Mouse (Mus musculus): ENCODE data around the gene Btbd2. TPM values are rescaled to one million over a fixed set of nuclear protein-coding genes. Genes with fewer than 3 reads are reported as not detected.

Btbd2 gene
- polyA plus RNA-seq, 1 experiment from 2014 or later, result 23.5 TPM

- peak; percentile 60 for ATAC-seq
- Histone ChIP-seq H3K4me1 (replicated peaks; ENCODE audit: control insufficient read depth, insufficient read depth, low read length) (peaks cover 25% of the 10 kb centered on the region), H3K4me2 (replicated peaks; ENCODE audit: low read depth) (peak within 1 kb of the TSS; percentile 66), H3K27me3 (replicated peaks; ENCODE audit: control insufficient read depth, insufficient read depth, low read length) (no peaks in the 10 kb centered on the region), H3K9me3 (ENCODE audit: control insufficient read depth) (no peaks in the 10 kb centered on the region), H3K9ac (ENCODE audit: low read depth, low read length) (peak within 1 kb of the TSS; percentile 47), H3K36me3 (ENCODE audit: control insufficient read depth, insufficient read depth) (no peaks in the 10 kb centered on the region), H3K4me3 (ENCODE audit: low read depth, low read length) (peak within 1 kb of the TSS; percentile 80), H3K27ac (ENCODE audit: low read depth, low read length) (peak within 1 kb of the TSS; percentile 96)
- WGBS, result 4% methylated on average over 8 of the region's 8 CpGs
- no peak for TF ChIP-seq CTCF (IDR thresholded peaks at IDR 0.05; ENCODE audit: low read depth)
Measured at GRCm38 (mm10) chr10:80677942-80678436, 21.1 kb upstream of the Btbd2 start, which contains the start of gene Mknk2. Mknk2 (minus strand) TSS chr10:80678112.

DNA sequence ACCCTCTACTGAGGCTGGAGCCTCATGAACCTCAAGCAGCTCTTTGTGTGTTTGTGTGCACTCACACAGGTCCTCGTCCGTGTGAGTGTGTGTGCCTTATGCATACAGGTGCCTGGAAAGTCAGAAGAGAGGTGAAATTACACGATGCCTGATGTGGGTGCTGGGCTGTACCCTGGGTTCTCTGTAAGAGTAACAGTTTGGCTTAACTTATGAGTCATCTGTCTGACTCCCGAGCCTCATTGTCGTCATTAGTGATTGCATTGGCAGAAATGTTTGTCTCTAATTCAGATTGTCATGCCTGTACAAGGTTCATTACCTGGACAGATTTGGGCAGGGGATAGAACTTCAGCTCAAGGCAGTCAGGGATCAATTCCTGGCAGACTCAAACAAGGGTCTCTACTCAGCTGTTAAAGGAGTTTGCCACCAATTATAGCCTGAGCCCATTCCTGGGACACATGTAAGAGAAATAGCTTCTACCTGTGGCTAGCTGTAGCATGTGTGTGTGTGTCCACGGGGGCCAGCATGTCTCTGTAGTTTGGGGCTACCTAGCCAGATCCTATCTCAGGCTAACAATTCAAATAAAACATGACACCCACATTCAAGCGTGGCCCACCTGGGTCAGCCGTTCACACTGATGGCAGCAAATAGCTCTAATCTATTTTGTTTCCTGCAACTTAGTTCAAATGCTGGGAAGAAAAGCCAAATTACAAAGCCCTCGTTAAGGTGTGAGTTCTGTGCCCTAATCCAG lies 20.4 kb upstream of the Btbd2 start:
- 0 out of 2 replicates have a peak, but pooled peaks cover 5% of the 10 kb centered on the region for H3K36me3 ChIP-seq (ENCODE audit: control insufficient read depth, insufficient read depth)
- no peaks in the 10 kb centered on the region for H3K9me3 ChIP-seq (ENCODE audit: control insufficient read depth)
- H3K4me3 ChIP-seq (ENCODE audit: low read depth, low read length), result peak overlapping the region; percentile 80
- peak overlapping the region; percentile 47 for H3K9ac ChIP-seq (ENCODE audit: low read depth, low read length)
- H3K27me3 ChIP-seq (replicated peaks; ENCODE audit: control insufficient read depth, insufficient read depth, low read length), result no peaks in the 10 kb centered on the region
- no peak for ATAC-seq
- peaks cover 25% of the 10 kb centered on the region for H3K4me1 ChIP-seq (replicated peaks; ENCODE audit: control insufficient read depth, insufficient read depth, low read length)
- peak overlapping the region; percentile 66 for H3K4me2 ChIP-seq (replicated peaks; ENCODE audit: low read depth)
- no peak for TF ChIP-seq CTCF (IDR thresholded peaks at IDR 0.05; ENCODE audit: low read depth)
- 17% methylated on average over 9 of the region's 9 CpGs for WGBS
- H3K27ac ChIP-seq (ENCODE audit: low read depth, low read length), result peak overlapping the region; percentile 96

DNA sequence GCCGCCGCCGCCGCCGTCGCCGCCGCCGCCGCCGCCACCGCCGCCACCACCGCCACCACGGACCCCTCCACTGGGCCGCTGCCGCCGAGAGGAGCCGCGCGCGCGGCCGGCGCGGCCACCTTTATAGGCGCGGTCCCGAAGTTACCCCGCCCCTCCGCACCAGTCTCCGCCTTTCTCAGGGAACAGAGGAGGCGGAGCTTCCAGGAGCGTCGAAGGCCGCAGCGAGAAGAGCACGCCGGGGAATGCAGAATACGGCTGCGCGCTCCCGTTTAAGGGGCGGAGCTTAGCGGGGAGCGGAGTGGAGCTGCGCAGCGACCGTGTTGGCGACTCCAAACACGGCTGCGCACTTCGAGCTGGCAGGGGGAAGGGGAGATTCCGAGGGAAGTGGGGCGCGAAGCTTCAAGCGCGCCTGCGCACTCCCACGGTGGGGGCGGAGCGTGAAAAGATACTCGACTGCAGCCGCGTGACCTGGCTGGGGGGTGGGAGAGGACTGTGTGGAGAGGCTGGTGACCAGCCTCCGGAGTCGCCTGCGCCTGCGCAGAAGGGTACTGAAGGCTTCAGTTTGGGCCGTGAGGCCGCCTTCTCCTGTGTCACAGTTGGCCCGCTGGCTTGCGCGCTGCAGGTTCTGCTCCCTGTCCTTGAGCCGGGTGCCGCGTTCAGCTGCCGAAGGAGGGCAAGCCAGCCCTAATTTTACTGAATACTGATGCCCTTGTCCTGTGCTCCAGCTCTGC lies 19.5 kb upstream of the Btbd2 start:
- under 1% methylated on average over 71 of the region's 78 CpGs for WGBS
- Histone ChIP-seq H3K4me1 (replicated peaks; ENCODE audit: control insufficient read depth, insufficient read depth, low read length) (peaks cover 25% of the 10 kb centered on the region), H3K4me2 (replicated peaks; ENCODE audit: low read depth) (peak overlapping the region; percentile 91), H3K9me3 (ENCODE audit: control insufficient read depth) (no peaks in the 10 kb centered on the region), H3K9ac (ENCODE audit: low read depth, low read length) (peak overlapping the region; percentile 89), H3K27me3 (replicated peaks; ENCODE audit: control insufficient read depth, insufficient read depth, low read length) (no peaks in the 10 kb centered on the region), H3K4me3 (ENCODE audit: low read depth, low read length) (peak overlapping the region; percentile 80), H3K27ac (ENCODE audit: low read depth, low read length) (peak overlapping the region; percentile 96), H3K36me3 (ENCODE audit: control insufficient read depth, insufficient read depth) (peaks cover 14% of the 10 kb centered on the region)
- no peak for TF ChIP-seq CTCF (IDR thresholded peaks at IDR 0.05; ENCODE audit: low read depth)
- peak; percentile 89 for ATAC-seq

- WGBS, result 0% methylated on average over 50 of the region's 54 CpGs
- H3K9me3 ChIP-seq (ENCODE audit: control insufficient read depth), result no peaks in the 10 kb centered on the region
- no peaks in the 10 kb centered on the region for H3K27me3 ChIP-seq (replicated peaks; ENCODE audit: control insufficient read depth, insufficient read depth, low read length)
- ATAC-seq, result peak; percentile 3; the same call in 1 of the 2 replicates
- peaks cover 22% of the 10 kb centered on the region for H3K36me3 ChIP-seq (ENCODE audit: control insufficient read depth, insufficient read depth)
- peak overlapping the region; percentile 79 for H3K27ac ChIP-seq (ENCODE audit: low read depth, low read length)
- peak overlapping the region; percentile 80 for H3K4me3 ChIP-seq (ENCODE audit: low read depth, low read length)
- peaks cover 25% of the 10 kb centered on the region for H3K4me1 ChIP-seq (replicated peaks; ENCODE audit: control insufficient read depth, insufficient read depth, low read length)
- peak overlapping the region; percentile 91 for H3K4me2 ChIP-seq (replicated peaks; ENCODE audit: low read depth)
- H3K9ac ChIP-seq (ENCODE audit: low read depth, low read length), result peak overlapping the region; percentile 89
- 0 out of 2 replicates have a peak, but pooled peaks have one; percentile 25 for TF ChIP-seq CTCF (IDR thresholded peaks at IDR 0.05; ENCODE audit: low read depth)
Measured at GRCm38 (mm10) chr10:80675405-80676197, 18.7 kb upstream of the Btbd2 start.

DNA sequence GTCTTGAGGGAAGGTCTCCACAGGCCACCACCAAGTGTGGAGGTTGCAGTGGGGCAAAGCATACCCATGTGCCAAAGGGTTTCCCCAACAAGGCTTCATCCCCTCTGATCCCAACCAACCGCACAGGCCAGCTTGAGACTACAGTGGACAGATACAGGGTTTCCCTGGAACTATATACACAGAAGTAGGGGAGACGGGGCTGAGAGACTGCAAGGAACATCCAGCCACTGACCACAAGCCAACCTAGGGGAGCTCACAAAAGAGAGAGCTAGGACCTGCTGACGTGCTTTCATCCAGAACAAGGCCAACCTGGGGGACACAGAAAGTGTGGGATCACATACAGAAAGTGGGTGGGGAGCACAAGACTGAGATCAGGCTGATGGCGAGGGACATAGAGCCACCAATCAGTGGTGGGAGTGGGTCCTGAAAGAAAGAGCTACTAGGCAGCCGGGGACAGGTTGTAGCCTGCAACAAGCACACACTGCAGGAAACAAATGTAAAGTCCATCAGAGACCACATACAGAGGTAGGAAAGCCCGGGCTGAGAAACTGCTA lies 18.1 kb upstream of the Btbd2 start:
- H3K4me1 ChIP-seq (replicated peaks; ENCODE audit: control insufficient read depth, insufficient read depth, low read length), result peaks cover 25% of the 10 kb centered on the region
- H3K4me3 ChIP-seq (ENCODE audit: low read depth, low read length), result peak overlapping the region; percentile 80
- no peak for TF ChIP-seq CTCF (IDR thresholded peaks at IDR 0.05; ENCODE audit: low read depth)
- no peaks in the 10 kb centered on the region for H3K27me3 ChIP-seq (replicated peaks; ENCODE audit: control insufficient read depth, insufficient read depth, low read length)
- H3K27ac ChIP-seq (ENCODE audit: low read depth, low read length), result peak overlapping the region; percentile 79
- no peak for ATAC-seq
- H3K4me2 ChIP-seq (replicated peaks; ENCODE audit: low read depth), result peak overlapping the region; percentile 91
- H3K36me3 ChIP-seq (ENCODE audit: control insufficient read depth, insufficient read depth), result peaks cover 29% of the 10 kb centered on the region
- 7% methylated on average over 6 of the region's 6 CpGs for WGBS
- H3K9me3 ChIP-seq (ENCODE audit: control insufficient read depth), result no peaks in the 10 kb centered on the region
- peak overlapping the region; percentile 89 for H3K9ac ChIP-seq (ENCODE audit: low read depth, low read length)

Measured in intestine, postnatal 0 days (tissue).